Mouse (Mus musculus) forebrain, embryonic 15.5 days (tissue): ENCODE results near the gene Fyn. TPM values are rescaled to one million over a fixed set of nuclear protein-coding genes. Genes with fewer than 3 reads are reported as not detected.

Experiments used
- ATAC-seq: fragments of 200-750 bp; cut with Nextera tagmentation; replicated peaks from 2 replicates; pipeline ENCODE4 v1.8.0; 2017; ENCODE audit warnings: mild to moderate bottlenecking, moderate TSS enrichment, moderate library complexity
- H3K27ac ChIP-seq: fragments of 300-500 bp; sonication (generic); replicated peaks from 2 replicates; pipeline ENCODE4 v1.5.1; 2015; ENCODE audit warnings: mild to moderate bottlenecking, inconsistent platforms
- H3K27me3 ChIP-seq: fragments of 300-500 bp; sonication (generic); 2 replicates; pipeline ENCODE4 v1.6.1; 2015; ENCODE audit warnings: inconsistent platforms
- H3K36me3 ChIP-seq: fragments of 300-500 bp; sonication (generic); 2 replicates; pipeline ENCODE4 v1.6.1; 2015; ENCODE audit warnings: mild to moderate bottlenecking, inconsistent platforms
- H3K4me1 ChIP-seq: fragments of 300-500 bp; sonication (generic); 2 replicates; pipeline ENCODE4 v1.6.1; 2015; ENCODE audit warnings: inconsistent platforms
- H3K4me2 ChIP-seq: fragments of 300-500 bp; sonication (generic); replicated peaks from 2 replicates; pipeline ENCODE4 v1.6.1; 2015; ENCODE audit warnings: mild to moderate bottlenecking, inconsistent platforms
- H3K4me3 ChIP-seq: fragments of 300-500 bp; sonication (generic); 2 replicates; pipeline ENCODE4 v1.5.1; 2015; ENCODE audit warnings: mild to moderate bottlenecking, inconsistent platforms
- H3K9ac ChIP-seq: fragments of 300-500 bp; sonication (generic); replicated peaks from 2 replicates; pipeline ENCODE4 v1.6.1; 2015; ENCODE audit warnings: mild to moderate bottlenecking, inconsistent platforms
- H3K9me3 ChIP-seq: fragments of 300-500 bp; sonication (generic); 2 replicates; pipeline ENCODE4 v1.6.1; 2016; ENCODE audit warnings: inconsistent platforms
- WGBS: fragments of 180-500 bp; shearing (Covaris S2); methylation state at CpG from one replicate; pipeline ENCODE4 v1.1.7; 2015; ENCODE audit warnings: mixed read lengths; 5-methylcytosine and 5-hydroxymethylcytosine counted together
- polyA plus RNA-seq: library from polyadenylated mRNA; unstranded; fragments of >200 nt; fragmentation: Nextera tagmentation; extraction: Ambion mirVana; gene quantifications from 2 replicates; pipeline ENCODE4 v1.2.1, GENCODE M21; 2015

Fyn gene
- polyA plus RNA-seq, 1 experiment from 2014 or later: 79.3 TPM

DNA sequence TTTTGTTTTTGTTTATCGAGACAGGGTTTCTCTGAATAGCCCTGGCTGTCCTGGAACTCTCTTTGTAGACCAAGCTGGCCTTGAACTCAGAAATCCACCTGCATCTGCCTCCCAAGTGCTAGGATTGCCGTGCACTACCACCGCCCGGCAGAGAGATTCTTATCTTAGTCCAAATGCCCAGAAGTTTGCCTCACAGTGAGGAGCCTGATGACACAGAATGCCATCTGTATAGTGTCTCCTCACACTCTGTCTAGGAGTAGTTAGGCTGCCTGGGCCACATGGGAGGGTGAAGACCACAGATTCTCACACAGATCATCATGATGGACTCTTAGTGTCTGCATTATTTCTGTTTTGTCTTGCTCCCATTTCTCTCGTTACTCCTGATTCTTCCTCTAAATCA lies 140.1 kb downstream of the Fyn start:
- H3K36me3 ChIP-seq: no peaks in the 10 kb centered on the region
- H3K27me3 ChIP-seq: no peaks in the 10 kb centered on the region
- H3K9me3 ChIP-seq: no peaks in the 10 kb centered on the region
- no peak overlapping the region for H3K4me2 ChIP-seq
- H3K4me1 ChIP-seq: peaks cover 70% of the 10 kb centered on the region
- 80% methylated on average over 5 of the region's 5 CpGs for WGBS
- no peak for ATAC-seq
- no peak overlapping the region for H3K4me3 ChIP-seq
- no peak overlapping the region for H3K9ac ChIP-seq
- no peak overlapping the region for H3K27ac ChIP-seq

DNA sequence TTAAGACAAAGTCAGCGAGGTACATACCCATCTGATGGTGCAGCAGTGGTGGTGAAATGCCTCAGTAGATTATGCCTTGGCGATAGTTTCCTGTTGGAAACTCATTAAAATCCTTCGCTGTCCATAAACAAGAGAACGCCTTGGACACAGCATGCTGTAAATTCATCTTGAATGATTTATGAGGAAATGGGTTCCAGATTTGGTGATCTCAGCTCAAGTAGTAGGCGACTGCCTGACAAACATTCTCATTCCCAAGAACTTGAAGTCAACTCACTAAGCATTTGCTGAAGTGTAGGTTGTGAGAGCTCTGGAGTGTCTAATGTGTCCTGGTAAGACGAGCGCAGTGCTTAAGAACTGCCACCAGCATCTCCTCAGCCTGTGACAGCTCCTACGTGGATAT lies 141.3 kb downstream of the Fyn start:
- no peak for ATAC-seq
- Histone ChIP-seq H3K4me2 (no peak overlapping the region), H3K9me3 (no peaks in the 10 kb centered on the region), H3K27me3 (no peaks in the 10 kb centered on the region), H3K4me3 (no peak overlapping the region), H3K27ac (no peak overlapping the region), H3K4me1 (peaks cover 60% of the 10 kb centered on the region), H3K36me3 (no peaks in the 10 kb centered on the region), H3K9ac (no peak overlapping the region)
- 82% methylated on average over 8 of the region's 8 CpGs for WGBS

DNA sequence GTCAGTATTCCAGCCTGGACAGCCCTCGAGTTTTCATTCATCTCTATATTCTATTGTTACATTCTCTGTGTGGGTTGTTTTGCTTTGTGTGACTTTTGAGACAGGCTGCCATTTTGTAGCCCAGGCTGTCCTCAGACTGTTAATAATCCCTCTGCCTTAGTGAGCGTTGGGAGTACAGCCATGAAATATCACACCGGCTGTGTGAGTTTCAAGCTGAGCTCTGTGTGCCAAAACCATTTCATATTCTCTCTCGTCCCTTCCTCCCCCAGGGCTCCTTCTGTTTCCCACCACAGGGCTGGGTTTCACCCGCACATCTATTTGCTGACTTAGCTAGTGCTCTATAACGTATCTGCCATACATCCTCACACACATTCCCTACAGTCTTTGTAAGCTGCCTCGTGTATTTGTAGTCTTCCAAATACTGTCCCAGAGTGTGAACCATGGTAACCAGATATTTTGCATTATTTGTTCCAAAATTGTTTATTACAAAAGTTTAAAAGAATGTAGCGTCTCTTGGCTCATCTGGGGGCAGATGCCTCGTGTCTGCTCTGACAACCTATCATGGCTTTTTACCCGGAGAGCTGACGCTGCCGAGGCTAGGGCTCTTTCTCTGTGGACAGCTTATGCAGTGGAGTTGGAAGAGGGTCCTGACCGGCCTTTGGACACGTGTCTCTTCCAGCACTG lies 144.1 kb downstream of the Fyn start:
- peak; percentile 30; the same call in 1 of the 2 replicates for ATAC-seq
- Histone ChIP-seq H3K36me3 (peaks cover 19% of the 10 kb centered on the region), H3K27me3 (no peaks in the 10 kb centered on the region), H3K4me1 (peaks cover 44% of the 10 kb centered on the region), H3K4me2 (no peak overlapping the region), H3K4me3 (no peak overlapping the region), H3K27ac (peak overlapping the region; percentile 61), H3K9me3 (no peaks in the 10 kb centered on the region), H3K9ac (no peak overlapping the region)
- 70% methylated on average over 14 of the region's 14 CpGs for WGBS

DNA sequence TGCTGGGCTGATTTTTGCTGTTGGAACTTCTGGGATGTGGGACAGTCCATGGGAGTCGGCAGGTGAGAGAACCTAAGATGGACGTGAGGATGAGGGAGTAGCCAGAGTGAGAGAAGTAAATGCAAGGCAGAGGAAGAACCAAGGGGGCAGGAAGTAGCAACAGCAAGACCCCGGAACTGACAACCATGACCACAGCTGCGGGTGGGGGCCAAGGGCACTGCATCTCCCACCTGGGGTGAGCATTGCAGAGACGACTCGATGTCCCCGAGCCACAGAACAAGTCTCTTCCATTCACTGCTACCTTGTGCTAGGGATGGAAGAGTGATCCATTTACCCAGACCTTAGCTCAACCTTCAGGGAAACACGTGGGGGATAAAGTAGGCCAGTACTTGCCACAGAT lies 146.3 kb downstream of the Fyn start:
- no peaks in the 10 kb centered on the region for H3K9me3 ChIP-seq
- no peak overlapping the region for H3K27ac ChIP-seq
- no peak for ATAC-seq
- H3K9ac ChIP-seq: no peak overlapping the region
- no peak overlapping the region for H3K4me2 ChIP-seq
- 95% methylated on average over 8 of the region's 8 CpGs for WGBS
- H3K4me1 ChIP-seq: peaks cover 54% of the 10 kb centered on the region
- H3K36me3 ChIP-seq: peaks cover 19% of the 10 kb centered on the region
- H3K27me3 ChIP-seq: no peaks in the 10 kb centered on the region
- no peak overlapping the region for H3K4me3 ChIP-seq

DNA sequence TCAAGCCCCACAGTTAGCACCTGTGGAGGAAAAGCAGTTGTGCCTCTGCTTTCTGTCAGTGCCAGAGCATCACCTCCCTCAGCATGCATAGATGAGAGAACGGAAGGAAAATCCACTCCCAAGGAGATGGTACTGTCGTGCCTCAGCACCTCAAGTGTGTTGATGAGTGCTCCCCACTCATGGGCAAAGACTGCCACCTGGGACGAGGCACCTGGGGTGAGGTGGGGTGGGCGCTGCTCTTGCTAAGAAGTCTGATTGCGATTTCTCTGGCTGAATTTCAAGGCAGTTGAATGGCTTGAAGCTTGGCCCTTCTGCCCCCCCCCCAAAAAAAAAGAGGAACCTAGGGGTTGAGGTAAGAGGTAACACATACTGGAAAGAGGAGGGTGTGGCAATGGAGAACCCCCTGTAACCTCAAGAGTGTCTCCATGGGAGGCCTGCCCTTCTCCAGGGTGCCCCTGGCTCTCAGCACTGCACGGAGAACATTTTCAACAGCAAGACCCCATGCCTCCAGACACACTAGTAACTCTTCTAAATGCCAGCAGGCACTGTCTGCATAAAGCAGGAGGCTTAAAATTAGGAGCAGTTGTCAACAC lies 148.0 kb downstream of the Fyn start:
- ATAC-seq: no peak
- Histone ChIP-seq H3K4me1 (peaks cover 51% of the 10 kb centered on the region), H3K27ac (no peak overlapping the region), H3K9me3 (no peaks in the 10 kb centered on the region), H3K27me3 (no peaks in the 10 kb centered on the region), H3K4me2 (no peak overlapping the region), H3K9ac (no peak overlapping the region), H3K4me3 (no peak overlapping the region), H3K36me3 (peaks cover 19% of the 10 kb centered on the region)
- 84% methylated on average over 6 of the region's 6 CpGs for WGBS

DNA sequence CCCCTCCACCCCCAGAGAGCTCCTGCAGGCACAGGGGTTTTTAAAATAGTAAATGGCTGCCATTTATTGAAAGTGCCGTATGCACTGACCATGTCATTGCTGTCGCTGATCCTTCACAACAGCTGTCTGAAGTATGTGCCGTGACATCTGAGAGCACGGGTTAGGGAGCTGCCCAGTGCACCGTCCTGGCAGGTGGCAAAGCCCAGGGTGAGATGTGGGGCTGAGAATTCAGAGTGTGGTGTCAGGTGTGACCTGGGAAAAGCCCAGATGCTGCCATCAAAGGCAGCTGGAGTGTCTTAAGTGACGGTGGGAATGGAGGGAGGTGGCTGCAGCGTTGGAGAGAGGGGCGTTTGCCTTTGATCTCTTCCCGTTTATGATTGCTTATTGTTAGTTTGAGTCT lies 148.7 kb downstream of the Fyn start:
- Histone ChIP-seq H3K27me3 (no peaks in the 10 kb centered on the region), H3K4me1 (peaks cover 52% of the 10 kb centered on the region), H3K27ac (no peak overlapping the region), H3K4me3 (no peak overlapping the region), H3K4me2 (no peak overlapping the region), H3K9me3 (no peaks in the 10 kb centered on the region), H3K36me3 (peaks cover 19% of the 10 kb centered on the region), H3K9ac (no peak overlapping the region)
- no peak for ATAC-seq
- 50% methylated on average over 9 of the region's 9 CpGs for WGBS

DNA sequence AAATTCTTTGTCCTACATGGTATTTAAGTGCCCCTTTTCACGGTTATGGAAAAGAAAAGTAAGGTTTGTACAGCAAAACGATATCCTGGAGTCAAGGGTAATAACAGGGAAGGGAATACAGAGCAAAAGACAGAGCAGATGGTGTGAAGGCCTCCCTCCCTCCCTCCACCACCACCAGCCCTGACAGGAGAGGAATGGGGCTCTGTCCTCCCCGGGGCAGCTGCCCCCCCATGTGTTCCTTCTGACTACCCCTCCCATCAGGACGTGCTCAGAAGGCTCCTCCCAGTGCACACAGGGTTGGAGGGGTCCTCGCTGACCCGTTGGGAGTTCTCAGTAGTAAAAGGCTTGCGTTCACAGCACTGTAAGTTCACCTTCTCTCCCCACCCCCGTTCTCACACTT lies 149.6 kb downstream of the Fyn start:
- peaks cover 52% of the 10 kb centered on the region for H3K4me1 ChIP-seq
- no peak overlapping the region for H3K9ac ChIP-seq
- ATAC-seq: no peak

DNA sequence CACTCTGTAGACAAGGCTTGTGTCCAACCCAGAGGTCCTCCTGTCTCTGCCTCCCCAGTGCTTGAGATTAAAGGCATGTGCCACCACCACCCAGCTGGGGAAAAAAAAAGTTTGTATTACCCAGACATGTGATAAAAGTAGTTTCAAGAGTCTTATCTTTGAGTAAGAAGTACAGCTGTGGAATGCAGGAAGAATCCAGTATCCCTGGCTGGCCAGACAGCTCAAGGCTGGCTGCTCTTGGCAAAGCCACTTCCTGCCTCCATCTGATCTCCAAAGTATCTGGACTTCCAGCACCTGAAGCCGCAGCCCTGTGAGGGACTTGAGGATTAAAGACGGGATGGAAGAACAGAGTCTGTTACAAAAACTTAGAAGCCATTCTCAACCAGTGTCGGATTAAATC lies 150.2 kb downstream of the Fyn start:
- no peaks in the 10 kb centered on the region for H3K9me3 ChIP-seq
- H3K9ac ChIP-seq: no peak overlapping the region
- H3K4me2 ChIP-seq: no peak overlapping the region
- peaks cover 52% of the 10 kb centered on the region for H3K4me1 ChIP-seq
- no peak for ATAC-seq
- H3K36me3 ChIP-seq: peaks cover 19% of the 10 kb centered on the region
- 85% methylated on average over 3 of the region's 3 CpGs for WGBS
- peak overlapping the region; percentile 61; the same call in 1 of the 2 replicates for H3K27ac ChIP-seq
- H3K4me3 ChIP-seq: no peak overlapping the region
- H3K27me3 ChIP-seq: no peaks in the 10 kb centered on the region

More for the DNA sequence above, 149.6 kb downstream of the Fyn start:
- Histone ChIP-seq H3K9me3 (no peaks in the 10 kb centered on the region), H3K36me3 (peaks cover 19% of the 10 kb centered on the region), H3K4me3 (no peak overlapping the region), H3K4me2 (no peak overlapping the region), H3K27ac (no peak overlapping the region), H3K27me3 (no peaks in the 10 kb centered on the region)
- WGBS: 53% methylated on average over 8 of the region's 8 CpGs

DNA sequence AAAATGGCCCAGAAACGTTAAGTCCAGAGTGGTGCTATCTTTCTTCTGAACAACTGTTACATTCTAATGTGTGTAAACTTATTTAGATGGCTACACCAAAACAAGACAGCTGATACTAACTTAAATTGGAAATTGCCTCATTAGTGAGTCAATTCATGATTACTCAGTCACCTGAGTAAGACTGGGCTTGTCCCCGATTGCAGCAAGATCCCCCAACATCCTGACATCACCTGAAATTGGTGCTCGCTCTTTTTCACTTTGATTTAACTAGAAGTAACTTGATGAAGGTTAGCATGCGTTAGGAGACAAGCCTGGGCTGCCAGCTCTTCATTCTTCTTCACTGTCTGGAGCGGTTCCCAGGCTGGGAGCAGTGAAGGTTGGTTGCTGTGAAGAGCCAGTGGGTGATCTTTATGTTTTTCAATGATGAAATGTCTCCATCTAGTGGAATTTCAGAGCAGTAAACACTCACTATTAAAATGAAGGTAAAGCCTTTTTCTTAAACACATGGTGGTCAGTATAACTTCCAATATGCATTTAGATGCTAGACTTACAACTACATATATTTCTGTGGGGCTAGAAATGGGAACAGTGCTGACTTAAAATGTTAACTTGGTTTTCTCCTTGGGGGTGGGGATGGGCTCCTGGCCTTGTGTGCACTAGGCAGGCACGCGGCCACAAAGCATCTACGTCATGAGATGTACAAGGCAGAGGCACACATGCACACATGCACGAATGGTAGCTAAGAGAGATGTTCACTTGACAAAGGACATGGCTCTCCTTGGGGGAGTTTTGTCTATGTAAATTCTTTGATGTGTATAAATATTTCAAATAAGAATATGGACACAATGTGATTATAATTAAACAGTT lies 151.7 kb downstream of the Fyn start:
- no peaks in the 10 kb centered on the region for H3K9me3 ChIP-seq
- peak; percentile 90 for ATAC-seq
- H3K4me1 ChIP-seq: peaks cover 52% of the 10 kb centered on the region
- peak overlapping the region; percentile 61; the same call in 1 of the 2 replicates for H3K27ac ChIP-seq
- no peak overlapping the region for H3K4me3 ChIP-seq
- H3K4me2 ChIP-seq: no peak overlapping the region
- H3K9ac ChIP-seq: no peak overlapping the region
- H3K27me3 ChIP-seq: no peaks in the 10 kb centered on the region
- peaks cover 18% of the 10 kb centered on the region for H3K36me3 ChIP-seq
- WGBS: 44% methylated on average over 9 of the region's 9 CpGs

DNA sequence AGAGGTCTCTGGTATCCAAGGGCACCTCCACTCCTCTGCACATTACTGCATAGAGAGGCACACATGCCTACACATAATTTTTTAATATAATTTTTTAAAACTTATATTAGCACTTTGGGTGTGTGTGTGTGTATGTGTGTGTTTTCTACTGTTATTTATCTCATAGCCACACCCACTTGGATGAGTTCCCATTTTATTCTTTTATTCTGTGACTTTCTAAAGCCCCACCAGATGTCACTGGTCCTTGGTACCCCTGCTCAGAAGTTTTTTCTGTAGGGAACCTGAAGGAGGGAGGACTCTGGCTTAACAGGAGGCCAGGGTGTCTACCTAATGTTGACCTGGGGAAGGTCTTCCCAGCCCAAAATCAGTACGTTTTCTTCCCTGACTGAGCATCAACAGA lies 152.7 kb downstream of the Fyn start:
- Histone ChIP-seq H3K9me3 (no peaks in the 10 kb centered on the region), H3K27me3 (no peaks in the 10 kb centered on the region), H3K36me3 (peaks cover 16% of the 10 kb centered on the region), H3K4me2 (no peak overlapping the region), H3K4me3 (no peak overlapping the region), H3K27ac (no peak overlapping the region), H3K9ac (no peak overlapping the region), H3K4me1 (peaks cover 52% of the 10 kb centered on the region)
- ATAC-seq: no peak
- 75% methylated on average over 1 of the region's 1 CpGs for WGBS

DNA sequence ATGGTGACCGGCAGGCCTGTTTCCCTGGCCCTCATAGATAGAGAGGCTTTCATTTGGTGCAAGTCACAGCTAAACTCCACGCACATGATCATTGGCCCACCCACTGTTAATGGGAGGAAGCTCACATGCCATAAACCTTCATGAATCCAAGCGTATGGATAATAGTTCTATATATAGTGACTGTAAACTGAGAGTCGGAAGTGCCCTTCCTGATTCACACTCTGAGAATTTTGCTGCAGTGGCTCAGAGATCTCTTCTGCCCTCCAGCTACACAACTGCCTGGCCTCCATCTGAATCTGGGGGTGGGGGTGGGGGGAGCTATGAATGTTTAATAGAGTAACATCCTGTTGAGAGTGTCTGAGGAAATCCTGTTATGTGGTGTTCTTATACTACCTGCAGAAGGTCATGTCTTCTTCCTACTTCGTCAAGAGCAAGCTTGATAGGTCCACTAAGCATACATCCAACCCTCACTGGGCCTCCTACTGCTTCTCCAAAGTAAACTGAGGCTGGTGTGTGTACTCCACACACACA lies 153.3 kb downstream of the Fyn start:
- Histone ChIP-seq H3K4me1 (peaks cover 49% of the 10 kb centered on the region), H3K27me3 (no peaks in the 10 kb centered on the region), H3K4me3 (no peak overlapping the region), H3K9me3 (no peaks in the 10 kb centered on the region), H3K4me2 (no peak overlapping the region), H3K9ac (no peak overlapping the region), H3K36me3 (peaks cover 16% of the 10 kb centered on the region), H3K27ac (no peak overlapping the region)
- no peak for ATAC-seq
- 81% methylated on average over 5 of the region's 5 CpGs for WGBS
